Mouse (Mus musculus) urinary bladder, postnatal 10 days (tissue): Measurements from ENCODE around the gene Nup153.

Experiments used
- DNase-seq: peaks from one replicate; pipeline ENCODE4 v3.0.0; 2022; ENCODE audit warnings: low spot score

Gene Nup153

GRCm38 (mm10) chr13:46727837-46728268 lies at the start of gene Nup153:
Gene Nup153 (minus strand): TSS chr13:46727940.
- DNase-seq, result peak; percentile 99

DNA sequence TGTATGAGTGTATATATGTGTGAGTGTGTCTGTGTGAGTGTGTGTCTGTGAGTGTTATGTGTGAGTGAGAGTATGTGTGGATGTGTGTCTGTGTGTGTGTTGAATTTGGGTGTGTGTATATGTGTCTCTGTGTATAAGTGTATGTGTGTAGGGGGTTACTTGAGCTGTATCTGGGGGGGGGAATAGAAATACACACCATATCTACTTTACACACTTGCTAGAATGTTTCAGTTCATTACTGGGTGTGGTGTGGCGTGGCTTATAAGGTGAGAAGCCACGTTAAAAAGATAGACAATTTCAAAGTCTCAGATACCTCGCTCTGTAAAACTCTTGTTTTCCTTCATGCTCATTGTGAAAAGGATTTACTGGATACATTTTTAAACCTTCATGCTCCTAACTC lies 49.7 kb upstream of the Nup153 start:
- DNase-seq, result no peak

DNA sequence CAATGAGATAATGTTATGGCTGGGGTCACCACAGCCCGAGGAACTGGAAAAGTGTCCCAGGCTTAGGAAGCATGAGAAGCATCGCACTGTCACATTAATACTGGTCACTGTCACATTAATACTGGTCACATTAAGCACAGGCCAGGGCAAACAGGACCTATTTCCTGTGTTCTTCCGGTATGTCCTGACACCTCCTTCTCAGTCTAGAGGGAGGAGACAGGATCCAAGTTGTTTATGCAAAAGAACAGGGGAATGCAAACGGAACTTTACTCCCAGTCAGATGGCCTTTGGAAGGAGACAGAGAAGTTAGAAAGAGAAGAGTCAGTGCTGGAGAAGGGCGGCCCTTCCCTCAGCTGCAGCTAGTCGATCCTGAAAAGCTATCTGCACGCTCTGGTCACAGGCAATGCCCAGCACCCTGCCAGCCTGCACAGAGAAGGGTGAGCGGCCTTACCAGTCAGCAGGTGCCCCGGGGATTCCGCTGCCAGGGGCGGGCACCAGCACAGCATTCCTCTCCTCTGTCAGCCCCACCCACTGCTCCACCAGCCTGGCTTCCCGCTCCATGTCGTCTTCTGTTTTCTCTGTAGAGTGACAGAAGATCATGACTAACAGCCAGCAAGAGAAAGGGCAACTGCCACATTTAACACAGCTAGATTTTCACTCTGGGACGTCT lies 49.0 kb upstream of the Nup153 start:
- DNase-seq, result no peak

DNA sequence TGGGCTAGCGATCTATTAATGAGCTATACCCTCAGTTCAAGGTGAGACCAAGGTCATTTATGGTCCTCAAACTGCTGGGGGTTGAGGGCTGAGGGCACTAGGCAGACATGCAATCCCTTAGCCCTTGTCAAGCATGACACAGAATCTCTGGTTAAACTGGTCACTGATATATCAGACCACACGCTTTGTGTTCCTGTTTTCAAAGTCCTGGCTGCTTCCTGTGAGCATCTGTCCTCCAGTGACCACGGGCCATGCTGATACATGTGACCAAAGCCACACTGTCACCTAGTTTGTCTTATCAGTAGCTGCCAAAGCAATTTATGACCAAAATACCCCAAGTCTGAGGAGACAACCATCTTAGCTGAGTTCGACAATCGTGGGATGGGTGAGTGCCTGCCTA lies 47.3 kb upstream of the Nup153 start:
- no peak for DNase-seq

- DNase-seq, result no peak
These were observed 44.8 kb upstream of the Nup153 start for GRCm38 (mm10) chr13:46772581-46772980.

GRCm38 (mm10) chr13:46765361-46765760 lies 37.6 kb upstream of the Nup153 start:
- no peak for DNase-seq

DNA sequence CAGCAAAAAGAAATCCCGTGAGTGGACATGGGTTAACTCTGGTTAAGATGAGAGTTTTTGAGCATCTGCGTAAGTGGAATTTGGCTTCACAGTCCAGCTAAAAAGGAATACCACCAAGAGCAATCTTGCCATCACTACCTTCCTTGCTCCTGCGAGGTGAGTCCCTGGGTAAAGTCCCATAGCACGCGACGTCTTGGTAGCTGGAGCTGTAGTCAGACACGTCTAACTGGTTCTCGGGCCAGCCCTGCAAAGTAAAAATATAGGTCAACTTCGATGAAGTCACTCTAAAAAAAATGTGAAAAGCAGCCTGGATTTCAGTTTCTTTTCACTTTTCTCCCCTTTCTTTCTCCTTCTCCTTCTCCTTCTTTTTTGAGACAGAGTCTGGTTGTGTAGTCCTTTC lies 35.5 kb upstream of the Nup153 start:
- no peak for DNase-seq

DNA sequence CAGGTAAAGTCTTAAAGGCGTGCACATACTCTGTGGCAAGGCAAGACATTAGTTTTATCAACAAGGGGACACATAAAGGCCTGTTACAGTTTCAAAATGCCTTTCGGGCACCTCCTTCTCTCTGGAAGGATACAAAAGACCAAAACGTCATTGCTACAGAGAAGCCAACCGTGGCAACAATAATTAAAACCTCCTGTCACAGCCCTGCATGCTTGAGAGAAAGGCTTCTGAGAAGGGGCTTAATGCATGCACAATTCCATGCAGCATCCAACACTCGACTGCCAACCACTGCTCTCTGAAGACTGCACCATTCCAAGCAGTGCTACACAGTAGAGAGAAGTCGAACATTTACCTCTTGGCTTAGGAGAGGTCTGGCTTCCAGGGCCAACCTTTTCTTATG lies 33.2 kb upstream of the Nup153 start:
- no peak for DNase-seq

- no peak for DNase-seq
These were observed 31.6 kb upstream of the Nup153 start for GRCm38 (mm10) chr13:46759281-46759809.

GRCm38 (mm10) chr13:46758627-46759026 lies 30.9 kb upstream of the Nup153 start:
- no peak for DNase-seq

- DNase-seq, result no peak
These were observed 30.2 kb upstream of the Nup153 start for GRCm38 (mm10) chr13:46757946-46758345.

- DNase-seq, result no peak
These were observed 25.6 kb upstream of the Nup153 start for GRCm38 (mm10) chr13:46753294-46753693.

DNA sequence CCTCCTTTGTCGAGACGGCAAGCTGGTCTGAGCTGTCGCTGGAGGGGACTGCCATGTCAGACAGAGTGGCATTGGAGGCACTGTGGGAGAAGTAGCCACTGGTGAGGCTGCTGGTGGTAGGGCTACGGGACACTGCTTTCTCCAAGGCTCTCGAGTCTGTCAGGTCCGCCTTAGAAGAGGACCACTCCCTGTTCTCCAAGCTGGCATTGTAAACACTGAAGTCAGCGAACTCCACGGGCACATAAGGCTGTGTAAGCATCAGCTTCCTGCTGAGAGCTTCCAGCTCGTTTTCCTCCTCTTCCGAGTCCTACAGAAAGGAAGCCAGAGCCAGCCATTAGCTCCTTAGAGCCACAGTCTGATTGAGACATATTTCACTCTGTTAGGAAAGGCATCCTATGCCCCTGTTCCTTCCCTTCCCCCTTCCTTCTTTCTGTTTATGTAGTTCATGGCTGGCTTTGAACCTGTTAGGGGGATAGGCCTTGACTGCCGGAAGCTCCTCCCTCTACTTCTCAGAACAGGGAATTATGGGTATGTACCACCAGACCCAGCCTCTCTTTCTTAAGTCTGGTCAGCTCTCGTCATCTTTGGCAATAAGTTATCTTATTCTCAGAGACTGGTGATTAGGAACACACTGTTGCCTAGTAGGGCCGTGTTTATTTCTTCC lies 25.0 kb upstream of the Nup153 start:
- no peak for DNase-seq

DNA sequence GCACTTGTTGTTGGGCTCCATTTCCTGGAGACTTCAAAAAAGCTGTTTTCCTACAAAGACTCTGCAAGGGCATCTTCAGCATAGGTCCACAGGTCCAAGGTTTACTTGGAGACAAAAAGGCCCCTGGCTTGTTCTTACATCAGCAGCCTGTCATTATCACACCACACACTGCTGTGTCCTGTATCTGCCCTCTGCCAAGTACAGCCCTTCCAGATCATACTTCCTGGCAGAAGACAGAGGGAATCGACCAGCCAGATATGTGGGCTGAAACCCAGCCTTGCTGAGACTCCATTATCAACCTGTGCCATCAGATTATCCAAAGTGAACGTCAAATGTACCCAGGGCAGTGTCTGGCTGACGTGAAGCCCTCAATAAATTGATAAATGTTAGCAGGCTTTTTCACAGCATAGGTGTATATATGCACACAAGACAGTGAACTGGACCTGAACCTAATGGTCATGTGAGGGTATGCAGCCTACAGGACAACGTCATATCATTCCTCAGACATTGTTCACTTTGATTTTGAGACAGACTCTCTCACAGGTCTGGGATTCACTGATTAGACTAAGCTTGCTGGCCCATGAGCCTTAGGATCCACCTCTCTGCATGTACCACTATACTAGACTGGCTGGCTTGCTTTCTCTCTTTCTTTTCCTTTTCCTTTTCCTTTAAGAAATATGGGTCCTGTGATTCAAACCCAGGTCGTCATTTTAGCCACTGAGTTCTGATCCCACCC lies 20.6 kb upstream of the Nup153 start:
- DNase-seq, result no peak

DNA sequence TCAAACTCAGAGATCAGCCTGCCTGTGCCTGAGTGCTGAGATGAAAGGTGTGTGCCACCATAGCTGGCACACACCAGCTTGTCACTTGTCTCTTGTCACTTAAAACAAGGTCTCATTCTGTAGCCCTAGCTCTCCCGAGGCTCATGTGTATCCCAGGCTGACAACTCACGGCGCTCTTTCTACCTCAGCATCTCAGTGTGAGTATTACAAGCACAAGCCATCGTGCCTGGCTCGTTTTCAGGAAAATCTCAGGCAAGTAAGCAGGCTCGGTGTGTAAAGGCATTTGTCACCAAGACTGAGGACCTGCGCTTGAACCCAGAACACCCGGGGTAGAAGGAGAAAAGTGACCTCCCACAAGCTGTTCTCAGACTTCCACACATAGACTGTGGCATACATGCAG lies 16.1 kb upstream of the Nup153 start:
- DNase-seq, result no peak

GRCm38 (mm10) chr13:46742367-46742766 lies 14.6 kb upstream of the Nup153 start:
- DNase-seq, result no peak

GRCm38 (mm10) chr13:46739426-46739825 lies 11.7 kb upstream of the Nup153 start:
- DNase-seq, result no peak

DNA sequence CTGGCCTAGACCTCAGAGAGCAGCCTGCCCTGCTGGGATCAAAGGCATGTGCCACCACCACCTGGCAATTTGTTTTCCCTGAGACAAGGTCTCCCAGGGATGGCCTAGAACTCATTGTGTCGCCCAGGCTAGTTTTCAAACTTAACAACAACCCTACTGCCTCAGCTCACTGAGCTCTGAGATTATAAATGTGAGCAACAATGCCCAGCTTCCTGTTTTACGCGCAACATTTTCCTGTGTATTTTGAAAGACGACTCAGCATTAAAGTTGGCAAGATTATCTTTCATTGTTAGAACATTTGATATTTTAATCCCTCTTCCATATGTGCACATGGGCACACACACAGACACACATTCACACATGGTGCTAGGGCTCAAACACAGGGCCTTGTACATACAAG lies 9.7 kb upstream of the Nup153 start:
- DNase-seq, result no peak

DNA sequence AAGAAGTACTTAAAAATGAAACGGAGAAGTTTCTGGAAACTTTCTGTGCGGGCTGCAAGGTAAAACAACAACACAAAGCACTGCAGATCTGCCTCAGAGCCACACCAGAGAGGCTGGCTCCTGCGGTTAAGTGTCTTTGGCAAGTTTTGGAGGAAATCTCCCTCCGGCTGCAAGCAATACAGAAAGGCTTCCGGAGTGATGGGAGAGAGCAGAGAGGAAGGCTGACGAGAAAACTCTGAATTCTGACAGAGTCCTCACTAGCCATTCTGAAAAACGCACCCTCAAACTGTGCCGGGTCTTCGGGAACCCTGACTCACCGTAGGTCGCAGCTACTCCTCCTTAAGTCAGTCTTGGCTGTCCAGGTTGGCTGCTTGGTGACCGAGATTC lies 8.7 kb upstream of the Nup153 start:
- DNase-seq, result no peak

- no peak for DNase-seq
These were observed 8.2 kb upstream of the Nup153 start for GRCm38 (mm10) chr13:46735808-46736478.

DNA sequence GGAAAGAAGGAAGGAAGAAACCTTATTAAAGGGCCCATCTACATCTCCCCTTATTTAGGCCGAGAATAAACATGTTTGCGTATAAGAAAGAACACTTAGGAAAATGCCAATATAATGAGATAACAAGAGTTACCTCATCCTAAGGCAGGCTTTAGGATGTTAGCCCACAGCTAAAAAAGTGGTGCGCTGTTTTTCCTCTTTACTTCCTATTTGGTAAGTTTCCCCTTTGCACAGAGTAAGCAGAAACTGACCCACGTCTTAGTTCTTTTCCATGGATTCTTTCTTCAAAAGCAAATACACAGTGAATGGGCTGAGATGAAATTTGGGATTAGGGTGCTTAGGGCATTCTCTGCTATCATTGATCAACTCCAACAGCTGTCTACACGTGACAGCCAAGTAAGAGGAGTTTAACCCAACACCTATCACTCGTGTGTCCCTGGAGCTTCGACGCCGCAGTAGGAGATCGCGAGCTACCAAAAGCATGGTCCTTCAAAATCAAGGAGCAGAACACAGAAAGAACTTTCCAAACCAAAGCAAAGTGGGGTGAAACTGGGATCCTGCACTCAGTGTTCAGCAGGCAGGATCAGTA lies 7.6 kb upstream of the Nup153 start:
- DNase-seq, result no peak

GRCm38 (mm10) chr13:46729998-46730397 lies 2.3 kb upstream of the Nup153 start:
- DNase-seq, result no peak
